Mouse (Mus musculus): Measurements from ENCODE around the gene Fkbpl.

Gene Fkbpl

DNA sequence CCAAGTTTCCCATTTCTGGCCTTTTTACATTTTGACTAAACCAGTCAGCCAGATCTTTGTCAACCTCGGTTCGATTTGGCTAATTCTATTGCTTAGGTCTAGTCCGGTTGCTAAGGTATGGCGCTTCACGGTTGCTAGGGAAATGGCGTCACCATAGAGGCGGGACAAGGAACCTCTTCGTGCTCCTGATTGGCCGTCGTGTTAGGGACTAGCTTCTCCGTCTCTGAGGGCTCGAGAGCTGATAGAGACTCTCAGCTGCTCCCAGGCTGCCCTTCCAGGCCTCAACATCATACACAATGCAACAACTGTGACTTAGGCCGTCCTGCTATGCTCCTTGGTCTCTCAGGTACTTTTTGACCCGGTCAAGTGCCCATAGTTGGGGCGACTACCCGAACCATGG is at the start of gene Fkbpl:
Gene Fkbpl (plus strand): TSS at position 157 of the 400 bp plus-strand sequence.
- CTCF ChIA-PET, result interaction anchor here (0.8 kb wide), 1 partner anchor 689 kb away, joined by 4 read pairs; the partner anchor contains the start of gene Rps18

DNA sequence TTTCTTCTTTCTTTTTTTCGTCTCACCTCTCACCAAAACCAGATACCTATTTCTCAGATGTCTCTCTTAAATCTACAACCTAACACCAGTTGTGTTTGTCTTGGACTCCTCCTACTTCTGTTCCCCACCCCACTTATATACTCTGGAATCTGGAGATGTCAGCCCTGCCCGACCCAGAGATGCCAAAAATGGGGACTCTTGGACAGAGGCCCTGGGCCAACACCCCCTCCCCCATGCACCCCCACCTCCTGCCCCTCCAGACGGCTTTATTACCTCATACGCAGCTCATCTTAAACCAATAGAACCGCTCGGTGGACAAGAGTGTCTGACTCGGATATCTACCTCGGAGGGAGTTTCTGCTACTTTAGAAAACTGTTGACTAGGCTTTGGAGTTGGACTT is 48.5 kb upstream of the Fkbpl start:
- CTCF ChIA-PET, result interaction anchor here (0.6 to 0.7 kb wide), 2 partner anchors 21 to 398 kb away, joined by 5 to 11 read pairs; no protein-coding TSS in a partner anchor

DNA sequence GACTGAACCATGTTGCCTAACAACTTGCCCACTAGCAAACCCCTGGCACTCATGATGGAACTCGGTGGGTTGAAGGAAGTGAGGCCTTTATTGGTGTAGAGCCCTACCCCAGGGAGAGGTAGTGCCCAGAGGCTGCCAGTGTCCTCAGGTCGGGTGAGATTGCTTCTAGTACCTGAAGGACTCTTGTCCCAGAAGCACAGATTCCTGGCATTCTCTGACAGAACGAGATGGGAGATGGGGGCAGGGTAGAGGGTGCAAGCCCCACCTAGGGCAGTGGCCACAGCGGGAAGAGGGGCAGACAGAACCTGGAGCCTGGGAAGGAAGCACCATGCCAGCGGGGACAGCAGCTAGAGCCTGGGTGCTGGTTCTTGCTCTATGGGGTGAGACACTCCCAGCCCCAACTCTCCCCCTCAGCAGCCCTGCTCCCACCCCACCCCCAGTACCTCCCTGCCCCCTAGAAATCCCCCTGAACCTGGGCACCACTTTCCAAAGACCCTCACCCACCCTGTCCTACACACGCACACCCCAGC is 46.9 kb upstream of the Fkbpl start, which contains the start of gene Ager:
Gene Ager (plus strand): TSS at position 297 of the 530 bp plus-strand sequence.
- CTCF ChIA-PET, result interaction anchor here (0.7 kb wide), 2 partner anchors 389 to 823 kb away, joined by 4 to 8 read pairs; no protein-coding TSS in a partner anchor

DNA sequence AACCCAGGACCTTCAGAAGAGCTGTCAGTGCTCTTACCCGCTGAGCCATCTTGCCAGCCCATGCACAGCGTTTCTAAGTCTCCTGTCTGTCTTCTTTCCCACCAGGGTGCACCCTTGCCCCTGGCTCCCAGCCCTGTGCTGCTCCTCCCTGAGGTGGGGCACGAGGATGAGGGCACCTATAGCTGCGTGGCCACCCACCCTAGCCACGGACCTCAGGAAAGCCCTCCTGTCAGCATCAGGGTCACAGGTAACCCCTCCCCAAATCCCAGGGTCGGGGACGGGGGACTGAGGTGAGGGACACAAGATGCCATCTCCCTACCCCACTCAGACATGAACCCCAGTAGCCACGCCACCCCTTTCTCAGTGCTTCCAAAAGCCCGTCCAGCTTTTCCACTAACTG is 44.7 kb upstream of the Fkbpl start:
- CTCF ChIA-PET, result interaction anchor here (0.6 kb wide), 1 partner anchor 1136 kb away, joined by 9 read pairs; no protein-coding TSS in a partner anchor

DNA sequence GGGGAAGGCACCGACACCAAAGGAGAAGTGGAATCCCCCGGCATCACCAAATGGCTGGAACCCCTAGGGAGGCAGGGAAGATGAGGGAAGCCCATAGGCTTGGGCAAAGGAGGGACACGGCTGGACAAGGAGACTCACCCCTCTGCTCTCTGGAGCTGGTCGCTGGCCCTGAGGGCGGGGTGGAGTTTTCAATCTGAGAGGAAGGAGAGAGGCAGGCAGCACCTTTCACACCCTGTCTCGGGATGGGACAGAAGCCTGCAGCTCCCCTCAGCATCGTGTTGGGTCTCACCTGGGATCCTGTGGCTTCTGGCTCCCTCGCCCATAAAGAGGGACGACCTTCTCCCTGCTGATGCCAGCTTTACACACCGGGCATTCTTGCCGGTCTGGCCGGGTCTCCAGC is 42.8 kb upstream of the Fkbpl start:
- CTCF ChIA-PET, result interaction anchor here (0.7 kb wide), 1 partner anchor 204 kb away, joined by 3 read pairs; no protein-coding TSS in a partner anchor

DNA sequence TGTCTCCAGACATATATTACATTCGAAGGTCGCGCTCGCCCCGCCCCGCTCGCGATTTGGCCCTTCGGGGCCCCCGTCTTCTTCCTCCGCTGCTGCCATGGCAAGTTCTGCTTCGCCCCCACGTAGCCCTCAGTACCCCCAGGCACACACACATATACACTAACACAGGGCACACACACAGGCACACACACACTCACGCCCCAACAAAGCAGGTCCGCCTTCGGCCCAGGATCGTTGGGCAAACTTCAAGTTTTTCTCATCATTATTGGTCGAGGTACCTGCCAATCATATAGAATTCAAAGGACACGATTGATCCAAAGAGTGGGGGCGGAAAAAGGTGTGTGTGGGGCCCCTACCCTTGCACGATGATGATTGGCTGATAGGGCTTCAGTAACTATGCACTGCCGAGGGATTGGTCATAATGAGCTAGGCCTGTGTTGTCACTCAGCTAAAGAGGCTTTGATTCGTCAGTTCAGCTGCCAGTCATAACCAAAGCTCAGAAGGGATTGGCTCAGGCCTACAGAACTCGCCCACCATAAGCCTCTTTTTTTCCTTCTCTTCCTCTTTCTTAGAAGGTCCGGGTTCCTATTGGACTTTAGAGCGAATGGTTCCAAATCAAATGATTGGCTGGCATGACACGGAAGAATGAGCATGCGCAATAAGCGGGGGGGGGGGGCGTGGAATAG is 41.0 kb upstream of the Fkbpl start, which contains the start of gene Rnf5:
Gene Rnf5 (minus strand): TSS at position 316 of the 686 bp plus-strand sequence.
- CTCF ChIA-PET, result interaction anchor here (2.1 kb wide), 1 partner anchor 15 kb away, joined by 4 read pairs; no protein-coding TSS in a partner anchor

DNA sequence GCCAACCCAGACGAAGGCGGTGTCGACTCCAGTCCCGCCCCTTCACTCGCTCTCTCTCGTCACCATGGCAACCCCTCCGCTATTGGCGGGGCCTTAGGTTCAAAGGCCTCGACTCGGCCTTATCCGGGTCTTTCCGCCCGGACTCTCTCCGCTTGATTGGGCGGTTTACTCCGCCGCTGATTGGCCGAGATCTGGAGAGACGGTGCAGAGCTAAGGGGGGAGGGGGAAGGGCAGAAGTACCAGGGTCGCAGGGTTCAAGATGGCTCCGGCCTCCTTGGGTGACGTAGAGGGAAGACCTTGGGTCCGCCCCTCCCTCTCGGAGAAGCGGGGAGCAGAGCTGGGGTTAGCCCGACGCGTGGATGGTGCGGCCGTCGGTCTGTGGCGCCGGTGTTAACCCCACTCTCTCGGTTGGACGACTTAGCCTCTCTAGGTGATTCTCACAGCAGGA is 40.5 kb upstream of the Fkbpl start, which contains the start of gene Agpat1:
Gene Agpat1 (plus strand): TSS at position 202 of the 448 bp plus-strand sequence.
- CTCF ChIA-PET, result interaction anchor here (2.1 kb wide), 1 partner anchor 16 kb away, joined by 4 read pairs; no protein-coding TSS in a partner anchor

DNA sequence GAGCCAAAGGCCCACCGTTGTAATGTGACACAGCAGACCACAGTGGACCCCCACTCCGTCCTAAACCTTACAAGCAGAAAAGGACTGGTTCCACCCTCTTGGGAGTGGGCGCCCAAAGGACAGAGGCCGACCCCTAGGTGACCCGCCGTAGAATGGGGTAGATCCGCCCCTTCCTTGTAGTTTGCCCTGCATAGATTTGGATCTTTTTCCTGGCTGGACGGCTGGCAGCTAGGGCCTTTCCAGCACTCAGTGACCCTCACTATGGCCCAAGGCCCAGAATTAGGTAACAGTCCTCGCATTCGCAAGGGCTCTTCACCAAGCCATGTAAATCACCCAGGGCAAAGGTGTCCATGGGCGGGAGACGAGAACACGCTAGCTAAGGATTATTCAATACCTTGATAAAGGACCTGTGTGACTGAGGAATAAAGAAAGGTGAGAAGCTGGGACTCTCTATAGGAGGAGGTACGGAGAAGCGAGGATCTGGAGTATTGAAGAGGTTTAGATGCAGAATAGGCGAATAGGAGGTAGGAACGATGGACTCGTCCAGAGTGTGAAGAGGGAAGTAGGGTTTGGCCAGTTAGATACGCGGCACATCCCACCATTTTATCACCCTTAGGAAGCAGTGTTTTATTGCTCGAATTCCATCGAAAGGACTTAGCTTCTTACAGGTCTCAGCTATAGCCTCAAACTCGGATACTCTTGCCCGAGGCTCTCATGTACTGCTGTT is 39.9 kb upstream of the Fkbpl start:
- CTCF ChIA-PET, result interaction anchor here (0.6 to 0.7 kb wide), 2 partner anchors 16 to 532 kb away, joined by 3 to 12 read pairs; no protein-coding TSS in a partner anchor

DNA sequence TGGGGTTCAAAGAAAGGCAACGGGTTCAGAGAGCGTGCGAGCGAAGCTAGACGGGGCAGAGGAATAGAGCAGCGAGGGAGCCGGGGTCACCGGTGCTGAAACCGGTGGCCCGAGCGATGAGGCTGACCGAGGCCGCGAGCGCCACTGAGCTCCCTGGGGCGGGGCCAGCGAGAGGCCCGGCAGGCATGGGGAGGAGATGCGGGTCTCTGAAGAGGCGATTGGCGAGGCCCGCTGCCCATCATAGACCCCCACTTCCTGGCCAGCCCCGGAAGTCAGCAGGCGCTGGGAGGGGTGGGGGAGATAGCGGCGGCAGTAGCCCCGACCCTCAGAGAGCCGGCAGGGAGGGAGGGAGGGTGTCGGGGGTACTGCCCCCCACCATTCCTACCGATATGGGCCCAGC is 39.0 kb upstream of the Fkbpl start:
- CTCF ChIA-PET, result no interaction called here

DNA sequence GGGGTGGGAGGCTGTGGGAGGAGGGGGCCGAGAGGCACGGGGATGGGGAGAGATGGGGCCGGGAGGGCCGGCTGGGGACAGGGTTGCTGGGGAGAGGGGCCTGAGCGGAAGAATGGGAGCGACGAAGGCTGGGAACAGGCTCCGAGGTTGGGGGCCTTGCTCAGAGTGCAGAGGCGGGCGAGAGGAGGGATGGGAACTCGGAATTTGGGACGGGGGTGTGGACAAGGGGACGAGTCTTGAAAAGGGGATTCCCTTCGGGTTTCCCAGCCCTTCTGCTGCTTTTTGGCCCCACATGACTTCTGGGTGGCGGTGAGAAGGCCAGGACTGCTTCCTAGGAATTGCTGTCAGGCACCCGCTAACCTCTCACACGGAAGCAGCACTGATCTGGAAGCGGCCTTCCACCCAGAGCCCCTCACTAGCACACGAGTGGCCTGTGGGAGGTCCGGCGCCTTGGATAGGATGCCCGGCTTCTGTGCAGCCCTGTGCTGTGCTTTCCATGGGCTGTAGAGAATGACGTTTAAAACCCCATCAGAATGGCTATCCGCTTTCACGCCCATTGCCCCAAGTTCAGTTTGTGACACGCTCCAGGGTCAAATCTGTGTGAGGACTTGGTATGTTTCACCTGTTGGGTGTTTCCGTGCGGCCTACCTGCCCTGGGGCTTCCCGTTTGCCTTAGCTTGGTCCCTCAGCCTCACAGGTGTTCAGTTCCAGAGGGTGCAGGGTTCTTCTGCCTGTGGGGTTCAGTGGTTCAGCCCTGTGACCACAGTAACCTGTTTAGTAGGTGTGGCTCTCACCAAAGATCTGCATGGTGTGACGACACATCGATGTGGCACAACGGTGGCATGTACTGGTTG is 38.2 kb upstream of the Fkbpl start:
- CTCF ChIA-PET, result no interaction called here

DNA sequence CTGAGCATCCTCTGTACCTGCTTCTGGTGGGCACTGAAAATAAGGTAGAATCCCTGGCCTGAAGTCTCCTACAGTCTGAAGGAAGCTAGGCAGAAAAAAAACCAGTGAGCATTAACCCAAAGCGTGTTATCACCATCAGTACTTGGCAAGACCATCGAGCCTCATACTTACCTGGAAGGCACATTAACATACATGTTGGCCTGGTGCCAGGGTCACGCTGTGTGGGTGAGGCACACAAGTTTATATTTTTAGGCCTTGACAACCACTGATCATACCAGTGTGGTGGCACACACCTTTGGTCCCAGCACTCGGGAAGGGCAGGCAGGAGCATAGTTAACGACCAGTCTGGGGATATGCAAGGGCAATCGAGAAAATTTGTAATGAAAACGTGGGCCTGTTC is 36.6 kb upstream of the Fkbpl start:
- CTCF ChIA-PET, result no interaction called here

DNA sequence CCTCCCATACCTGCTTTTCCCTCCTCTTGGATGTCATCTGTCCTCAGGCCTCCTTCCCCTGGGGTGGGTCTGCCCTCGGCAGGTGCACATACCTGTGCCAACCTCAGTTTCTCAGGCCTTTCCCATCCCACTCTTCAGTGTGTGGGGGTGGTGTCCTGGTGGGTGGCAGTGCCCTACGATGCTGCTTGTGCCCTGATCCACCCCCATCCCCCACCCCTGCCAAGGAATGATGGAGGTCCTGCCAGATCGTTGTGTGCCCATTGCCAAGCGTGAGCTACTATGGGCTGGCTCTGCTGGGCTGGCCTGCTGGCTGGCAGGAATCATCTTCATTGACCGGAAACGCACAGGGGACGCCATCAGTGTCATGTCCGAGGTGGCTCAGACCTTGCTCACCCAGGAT is 33.5 kb upstream of the Fkbpl start:
- CTCF ChIA-PET, result interaction anchor here (0.6 kb wide), 1 partner anchor 362 kb away, joined by 4 read pairs; no protein-coding TSS in a partner anchor

DNA sequence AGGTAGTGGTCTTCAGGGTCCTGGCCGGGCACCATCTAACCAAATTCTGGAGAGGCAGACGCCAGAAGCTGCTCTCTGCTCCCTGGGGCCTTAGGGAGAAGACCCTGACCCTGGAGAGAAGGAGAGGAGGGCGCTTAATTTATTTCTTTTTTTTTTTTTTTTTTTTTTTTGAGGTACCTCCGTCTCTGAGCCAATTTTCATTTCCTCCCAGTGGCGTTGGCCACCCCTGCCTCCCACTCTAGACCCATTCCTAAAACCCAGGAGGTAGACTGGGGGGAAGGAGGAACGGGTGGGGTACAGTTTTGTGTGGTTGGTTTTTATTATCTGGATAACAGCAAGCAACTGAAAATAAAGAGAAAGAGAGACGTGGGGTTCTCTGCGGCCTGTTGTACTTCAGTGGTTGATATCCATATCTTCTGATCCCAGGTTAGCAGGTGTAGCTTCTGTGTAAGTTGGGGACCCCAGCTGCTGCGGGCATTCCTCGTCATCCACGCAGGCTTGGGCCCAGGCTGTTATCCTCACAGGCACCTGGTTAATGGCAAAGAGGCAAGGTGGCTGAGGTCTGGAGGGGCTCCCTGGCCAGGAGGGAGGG is 31.4 kb upstream of the Fkbpl start:
- CTCF ChIA-PET, result interaction anchor here (1.2 kb wide), 1 partner anchor 41 kb away, joined by 6 read pairs; no protein-coding TSS in a partner anchor

DNA sequence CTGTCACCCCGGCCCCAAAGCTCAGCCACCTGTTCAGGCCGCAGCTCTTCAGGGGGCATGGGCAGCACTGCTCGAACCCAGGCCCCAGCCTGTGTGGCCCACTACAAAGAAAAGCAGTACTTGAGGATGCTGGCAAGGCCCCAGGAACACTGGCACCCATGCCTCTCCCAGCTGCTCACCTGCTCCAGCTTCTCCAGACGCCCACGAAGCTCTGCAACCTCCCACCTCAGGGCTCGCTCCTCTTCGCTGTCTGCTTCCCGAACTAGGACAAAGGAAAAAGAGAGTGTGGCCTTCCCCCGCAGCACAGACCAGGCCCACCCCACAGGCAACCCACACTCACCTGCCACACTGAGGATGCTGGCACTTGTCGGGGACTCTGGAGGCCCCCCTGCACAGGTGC is 30.7 kb upstream of the Fkbpl start:
- CTCF ChIA-PET, result interaction anchor here (1.2 kb wide), 1 partner anchor 42 kb away, joined by 6 read pairs; no protein-coding TSS in a partner anchor

DNA sequence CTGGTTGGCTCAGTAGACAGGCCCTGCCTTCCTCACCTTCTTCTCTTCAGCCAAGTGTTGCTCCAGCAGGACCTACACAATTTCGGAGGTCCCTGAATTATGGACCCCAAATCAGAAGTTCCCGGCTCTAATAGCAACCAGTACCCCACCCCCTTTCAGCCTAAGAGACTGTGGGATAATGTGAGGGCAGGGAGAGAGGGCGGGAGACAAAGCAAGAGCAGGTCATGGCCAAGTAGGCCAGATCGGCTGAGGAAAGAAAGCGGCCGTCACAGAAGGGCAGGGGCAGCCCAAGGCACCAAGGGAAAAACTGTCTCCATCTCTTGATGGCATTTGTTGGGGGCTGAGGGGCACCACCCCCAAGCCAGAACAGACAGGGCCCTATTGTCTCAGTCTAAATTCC is 28.7 kb upstream of the Fkbpl start, which contains the start of gene Egfl8:
Gene Egfl8 (minus strand): TSS at position 101 of the 400 bp plus-strand sequence.
- CTCF ChIA-PET, result no interaction called here

DNA sequence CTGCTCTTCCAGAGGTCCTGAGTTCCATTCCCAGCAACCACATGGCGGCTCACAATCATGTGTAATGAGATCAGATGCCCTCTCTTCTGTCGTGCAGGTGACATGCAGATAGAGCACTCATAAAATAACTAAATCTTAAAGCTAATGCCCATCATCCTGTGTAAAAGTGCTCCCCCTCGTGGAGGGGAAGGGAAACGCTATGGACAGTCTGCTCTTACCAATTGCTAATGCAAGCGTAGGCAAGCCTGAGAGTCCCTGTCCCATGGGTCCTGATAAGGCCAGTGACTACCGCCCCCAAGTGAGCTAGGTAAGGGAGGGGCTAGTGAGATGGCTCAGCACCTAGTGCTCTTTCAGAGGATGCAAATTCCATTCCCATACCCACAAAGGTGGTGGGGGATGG is 25.6 kb upstream of the Fkbpl start:
- CTCF ChIA-PET, result interaction anchor here (0.9 kb wide), 1 partner anchor 29 kb away, joined by 3 read pairs; the partner anchor contains the start of gene Gpsm3

DNA sequence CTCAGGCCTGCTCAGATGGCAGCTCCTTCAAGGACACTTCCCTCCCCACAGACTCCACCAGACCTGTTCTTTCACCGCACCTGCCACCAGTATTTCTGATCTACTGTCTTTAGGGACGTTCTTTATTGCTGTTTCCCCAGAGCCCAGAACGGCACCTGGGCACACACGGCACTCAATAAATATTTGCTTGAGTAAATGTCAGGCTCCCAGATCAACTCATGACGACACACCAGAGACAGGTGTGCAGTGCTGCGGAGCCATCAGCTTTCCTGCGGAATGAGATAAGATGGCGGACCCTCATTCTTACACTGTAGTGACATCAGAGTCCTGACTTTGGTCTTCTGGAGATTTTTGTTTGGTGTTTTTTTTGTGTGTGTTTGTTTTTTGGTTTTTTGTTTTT is 23.6 kb upstream of the Fkbpl start:
- CTCF ChIA-PET, result interaction anchor here (0.5 to 0.6 kb wide), 3 partner anchors 16 to 582 kb away, joined by 3 to 12 read pairs (median 6); no protein-coding TSS in a partner anchor

DNA sequence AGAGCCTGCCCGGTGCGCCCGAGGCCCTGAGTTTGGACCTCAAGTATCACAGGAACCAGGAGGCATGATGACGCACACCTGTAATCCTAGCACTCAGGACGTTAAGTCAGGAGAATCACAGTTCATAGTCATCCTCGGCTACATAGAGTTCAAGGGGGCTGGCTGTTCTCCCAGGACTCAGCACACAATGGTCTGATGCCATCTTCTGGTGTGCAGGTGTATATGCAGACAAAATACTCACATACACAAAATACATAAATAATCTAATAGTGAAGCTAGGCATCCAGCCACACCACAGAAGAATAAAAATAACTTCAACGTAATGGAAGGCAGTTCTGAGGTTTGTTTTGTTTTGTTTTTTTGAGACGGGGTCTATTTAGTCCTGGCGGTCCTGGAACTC is 21.4 kb upstream of the Fkbpl start:
- CTCF ChIA-PET, result no interaction called here

DNA sequence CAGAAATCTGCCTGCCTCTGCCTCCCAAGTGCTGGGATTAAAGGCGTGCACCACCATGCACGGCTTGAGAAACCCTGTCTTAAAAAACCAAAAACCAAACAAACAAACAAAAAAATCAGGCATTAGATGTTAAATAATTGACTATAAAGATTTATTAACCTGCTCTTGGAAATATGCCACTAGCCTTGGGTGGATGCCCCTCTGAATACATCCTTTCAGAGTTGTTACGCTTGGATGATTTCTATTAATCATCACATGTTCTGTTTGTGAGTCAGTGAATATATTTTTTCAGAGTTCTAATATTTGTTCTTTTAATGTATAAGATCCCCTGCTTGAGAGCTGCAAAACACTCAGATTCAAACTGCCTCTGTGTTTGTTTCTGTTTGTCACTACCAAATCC is 19.6 kb upstream of the Fkbpl start:
- CTCF ChIA-PET, result no interaction called here

DNA sequence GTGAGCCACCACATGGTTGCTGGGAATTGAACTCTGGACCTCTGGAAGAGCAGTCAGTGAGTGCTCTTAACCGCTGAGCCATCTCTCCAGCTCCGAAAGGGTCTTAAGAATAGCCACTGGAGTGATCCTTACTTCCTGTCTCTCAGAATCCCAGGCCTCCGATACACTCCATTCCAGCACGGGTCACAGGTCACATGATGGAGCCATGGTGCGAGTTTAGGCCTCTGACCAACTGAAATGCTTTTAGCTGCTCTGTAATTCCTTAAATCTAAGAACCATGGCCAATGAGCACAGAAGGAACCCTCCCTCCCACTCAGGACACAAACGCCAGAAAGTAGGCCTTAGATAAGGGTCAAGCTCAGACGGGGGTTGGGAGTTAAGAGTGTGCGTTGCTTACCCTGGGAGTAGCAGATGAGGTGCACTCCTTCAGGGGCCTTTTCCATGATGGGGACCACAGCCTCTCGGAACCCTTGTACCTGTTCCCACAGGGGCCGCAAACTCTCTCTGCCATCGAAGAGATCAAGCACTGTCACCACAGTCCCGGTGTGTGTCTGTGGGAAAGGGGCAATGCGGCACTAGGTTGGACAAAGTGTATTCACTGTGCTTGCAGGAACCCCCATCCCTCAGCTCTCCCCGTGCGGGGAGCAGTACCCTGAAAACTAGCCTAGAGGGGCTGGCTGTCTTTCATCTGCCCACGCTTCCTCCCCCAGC is 18.3 kb upstream of the Fkbpl start:
- CTCF ChIA-PET, result no interaction called here

All from spleen, embryonic (tissue).